Mouse (Mus musculus): ENCODE results near the gene Actl7a. TPM values are rescaled to one million over a fixed set of nuclear protein-coding genes. Genes with fewer than 3 reads are reported as not detected.

Actl7a gene
- polyA plus RNA-seq, 1 experiment from 2014 or later, result not detected

GRCm38 (mm10) chr4:56723237-56723636, 20.0 kb upstream of the Actl7a start:
- Histone ChIP-seq H3K9ac (no peak overlapping the region), H3K4me3 (no peak overlapping the region), H3K27ac (replicated peaks) (no peak overlapping the region), H3K9me3 (0 out of 2 replicates have a peak, but pooled peaks cover 2% of the 10 kb centered on the region), H3K27me3 (no peaks in the 10 kb centered on the region), H3K4me1 (replicated peaks) (no peaks in the 10 kb centered on the region), H3K4me2 (no peak overlapping the region), H3K36me3 (no peaks in the 10 kb centered on the region)
- ATAC-seq (ENCODE audit: low FRiP score, low read depth), result no peak
- 93% methylated on average over 6 of the region's 6 CpGs for WGBS

GRCm38 (mm10) chr4:56725839-56726238, 17.4 kb upstream of the Actl7a start:
- H3K4me1 ChIP-seq (replicated peaks), result no peaks in the 10 kb centered on the region
- 0 out of 2 replicates have a peak, but pooled peaks cover 2% of the 10 kb centered on the region for H3K9me3 ChIP-seq
- H3K4me3 ChIP-seq, result no peak overlapping the region
- WGBS, result 55% methylated on average over 8 of the region's 8 CpGs
- H3K4me2 ChIP-seq, result no peak overlapping the region
- no peaks in the 10 kb centered on the region for H3K36me3 ChIP-seq
- no peaks in the 10 kb centered on the region for H3K27me3 ChIP-seq
- no peak overlapping the region for H3K27ac ChIP-seq (replicated peaks)
- no peak overlapping the region for H3K9ac ChIP-seq
- ATAC-seq (ENCODE audit: low FRiP score, low read depth), result no peak

DNA sequence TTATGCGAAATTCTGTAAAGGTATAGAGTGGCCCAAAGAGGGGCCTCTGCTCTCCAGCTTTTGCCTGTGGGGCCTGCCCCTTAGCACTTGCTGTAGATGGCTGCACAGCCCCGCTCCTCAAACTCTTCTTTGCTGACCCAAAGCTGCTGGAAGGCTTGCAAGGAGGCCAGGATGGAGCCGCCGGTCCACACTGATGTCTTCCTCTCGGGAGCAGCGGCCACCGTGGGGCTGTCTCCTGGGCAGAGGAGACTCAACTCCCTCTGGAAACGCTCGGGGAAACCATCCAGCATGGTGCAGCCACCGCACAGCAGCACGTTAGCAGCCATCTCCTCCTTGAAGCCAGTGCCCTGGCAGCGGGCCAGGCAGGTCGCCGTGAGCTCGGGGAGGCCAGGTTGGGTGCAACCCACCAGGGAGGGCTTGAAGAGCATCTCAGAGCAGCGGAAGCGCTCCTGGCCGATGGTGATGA, 3.2 kb upstream of the Actl7a start, which contains the start of gene Gm26657:
Gm26657 (plus strand) TSS at position 51 of the 466 bp plus-strand sequence.
- no peak within 1 kb of the TSS for H3K4me2 ChIP-seq
- no peak within 1 kb of the TSS for H3K4me3 ChIP-seq
- no peaks in the 10 kb centered on the region for H3K4me1 ChIP-seq (replicated peaks)
- no peaks in the 10 kb centered on the region for H3K27me3 ChIP-seq
- H3K9me3 ChIP-seq, result no peaks in the 10 kb centered on the region
- ATAC-seq (ENCODE audit: low FRiP score, low read depth), result no peak
- H3K27ac ChIP-seq (replicated peaks), result no peak within 1 kb of the TSS
- WGBS, result 89% methylated on average over 18 of the region's 18 CpGs
- H3K36me3 ChIP-seq, result no peaks in the 10 kb centered on the region; the same call in 1 of the 2 replicates
- no peak within 1 kb of the TSS for H3K9ac ChIP-seq

- ATAC-seq (ENCODE audit: low FRiP score, low read depth), result no peak
- Histone ChIP-seq H3K27me3 (no peaks in the 10 kb centered on the region), H3K9me3 (no peaks in the 10 kb centered on the region), H3K4me1 (replicated peaks) (no peaks in the 10 kb centered on the region), H3K27ac (replicated peaks) (no peak overlapping the region), H3K9ac (no peak overlapping the region), H3K4me3 (no peak overlapping the region), H3K36me3 (peaks cover under 1% of the 10 kb centered on the region; the same call in 1 of the 2 replicates), H3K4me2 (no peak overlapping the region)
- 98% methylated on average over 20 of the region's 20 CpGs for WGBS
These were observed 2.6 kb upstream of the Actl7a start for GRCm38 (mm10) chr4:56740611-56741010.

DNA sequence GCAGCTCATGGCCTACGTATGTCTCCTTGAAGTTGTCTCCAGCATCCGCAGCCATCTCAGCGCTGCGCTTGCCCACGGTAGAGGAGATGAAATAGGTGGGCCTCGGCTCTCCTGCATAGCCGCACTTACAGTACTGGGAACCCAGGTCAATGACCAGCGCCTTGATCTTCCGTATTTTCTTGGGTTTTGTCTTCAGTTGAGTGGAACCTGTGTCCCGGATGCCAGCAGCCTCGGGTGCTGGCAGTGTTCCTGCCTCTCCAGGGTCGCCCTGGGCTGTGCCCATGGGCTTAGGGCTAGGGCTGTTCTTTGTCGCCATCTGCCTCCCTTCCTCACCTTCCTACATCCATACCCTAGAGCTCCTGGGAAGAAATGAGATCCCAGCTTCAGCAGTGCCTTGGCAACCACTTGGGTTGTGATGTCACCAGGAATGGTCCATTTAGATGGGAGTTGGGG, 2.1 kb upstream of the Actl7a start, which contains the start of gene Actl7b:
Actl7b (minus strand) TSS at position 403 of the 453 bp plus-strand sequence.
- 92% methylated on average over 13 of the region's 13 CpGs for WGBS
- H3K36me3 ChIP-seq, result peaks cover 4% of the 10 kb centered on the region; the same call in 1 of the 2 replicates
- no peak within 1 kb of the TSS for H3K4me3 ChIP-seq
- H3K27me3 ChIP-seq, result no peaks in the 10 kb centered on the region
- H3K27ac ChIP-seq (replicated peaks), result no peak within 1 kb of the TSS
- no peaks in the 10 kb centered on the region for H3K4me1 ChIP-seq (replicated peaks)
- no peak within 1 kb of the TSS for H3K9ac ChIP-seq
- no peaks in the 10 kb centered on the region for H3K9me3 ChIP-seq
- no peak for ATAC-seq (ENCODE audit: low FRiP score, low read depth)
- H3K4me2 ChIP-seq, result no peak within 1 kb of the TSS

- Histone ChIP-seq H3K36me3 (peaks cover 8% of the 10 kb centered on the region; the same call in 1 of the 2 replicates), H3K9me3 (no peaks in the 10 kb centered on the region), H3K4me2 (no peak overlapping the region), H3K27ac (replicated peaks) (no peak overlapping the region), H3K27me3 (no peaks in the 10 kb centered on the region), H3K4me1 (replicated peaks) (no peaks in the 10 kb centered on the region), H3K4me3 (no peak overlapping the region), H3K9ac (no peak overlapping the region)
- no peak for ATAC-seq (ENCODE audit: low FRiP score, low read depth)
- 87% methylated on average over 4 of the region's 4 CpGs for WGBS
These were observed 515 bp upstream of the Actl7a start for GRCm38 (mm10) chr4:56742698-56743097.

DNA sequence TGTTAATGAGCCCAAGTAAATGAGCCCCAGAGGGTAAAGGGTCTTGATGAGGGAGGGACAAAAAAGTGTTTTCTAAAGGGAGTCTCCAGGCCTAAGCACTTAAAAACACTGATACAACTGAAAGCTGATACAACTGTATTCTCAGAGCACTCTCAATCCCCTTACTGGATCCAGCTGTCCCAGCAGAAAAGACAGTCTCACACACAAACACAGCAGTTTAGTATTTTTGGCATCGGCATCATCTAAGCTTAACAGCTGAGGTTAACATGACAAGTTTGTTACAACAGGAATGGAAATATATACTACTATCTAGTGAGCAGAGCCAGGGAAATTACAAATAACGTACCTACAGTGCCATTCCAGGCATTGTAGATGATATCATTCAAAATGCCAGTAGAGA, 3.1 kb downstream of the Actl7a start:
- WGBS, result 96% methylated on average over 2 of the region's 2 CpGs
- peaks cover 30% of the 10 kb centered on the region for H3K36me3 ChIP-seq
- no peak overlapping the region for H3K4me3 ChIP-seq
- no peaks in the 10 kb centered on the region for H3K9me3 ChIP-seq
- no peaks in the 10 kb centered on the region for H3K27me3 ChIP-seq
- no peak for ATAC-seq (ENCODE audit: low FRiP score, low read depth)
- no peak overlapping the region for H3K9ac ChIP-seq
- H3K4me1 ChIP-seq (replicated peaks), result no peaks in the 10 kb centered on the region
- H3K4me2 ChIP-seq, result no peak overlapping the region
- H3K27ac ChIP-seq (replicated peaks), result no peak overlapping the region

DNA sequence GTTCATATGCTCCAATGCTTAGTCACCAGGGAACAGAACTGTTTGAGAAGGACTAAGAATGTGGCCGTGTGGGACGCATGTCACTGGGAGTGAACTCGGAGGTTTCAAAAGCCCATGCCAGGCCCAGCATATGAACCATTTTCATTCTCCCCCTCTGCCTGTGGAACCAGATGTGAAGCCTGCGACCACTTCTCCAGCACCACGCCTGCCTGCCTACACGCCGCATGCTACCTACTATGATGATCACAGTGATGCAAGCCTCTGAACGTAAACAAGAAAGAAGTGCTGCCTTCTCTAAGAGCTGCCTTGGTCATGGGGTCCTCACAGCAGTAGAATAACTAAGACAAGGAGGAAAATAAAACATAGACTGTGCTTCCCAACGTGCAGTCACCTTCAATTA, 4.2 kb downstream of the Actl7a start:
- Histone ChIP-seq H3K9me3 (no peaks in the 10 kb centered on the region), H3K27me3 (no peaks in the 10 kb centered on the region), H3K4me3 (no peak overlapping the region), H3K4me1 (replicated peaks) (no peaks in the 10 kb centered on the region), H3K36me3 (peaks cover 38% of the 10 kb centered on the region), H3K27ac (replicated peaks) (no peak overlapping the region), H3K9ac (no peak overlapping the region), H3K4me2 (no peak overlapping the region)
- 97% methylated on average over 9 of the region's 9 CpGs for WGBS
- ATAC-seq (ENCODE audit: low FRiP score, low read depth), result no peak

GRCm38 (mm10) chr4:56756021-56756420, 12.8 kb downstream of the Actl7a start:
- Histone ChIP-seq H3K9me3 (no peaks in the 10 kb centered on the region), H3K27me3 (no peaks in the 10 kb centered on the region), H3K27ac (replicated peaks) (no peak overlapping the region), H3K4me2 (no peak overlapping the region), H3K9ac (no peak overlapping the region), H3K4me3 (no peak overlapping the region), H3K36me3 (peaks cover 88% of the 10 kb centered on the region), H3K4me1 (replicated peaks) (no peaks in the 10 kb centered on the region)
- no peak for ATAC-seq (ENCODE audit: low FRiP score, low read depth)
- 95% methylated on average over 5 of the region's 5 CpGs for WGBS

DNA sequence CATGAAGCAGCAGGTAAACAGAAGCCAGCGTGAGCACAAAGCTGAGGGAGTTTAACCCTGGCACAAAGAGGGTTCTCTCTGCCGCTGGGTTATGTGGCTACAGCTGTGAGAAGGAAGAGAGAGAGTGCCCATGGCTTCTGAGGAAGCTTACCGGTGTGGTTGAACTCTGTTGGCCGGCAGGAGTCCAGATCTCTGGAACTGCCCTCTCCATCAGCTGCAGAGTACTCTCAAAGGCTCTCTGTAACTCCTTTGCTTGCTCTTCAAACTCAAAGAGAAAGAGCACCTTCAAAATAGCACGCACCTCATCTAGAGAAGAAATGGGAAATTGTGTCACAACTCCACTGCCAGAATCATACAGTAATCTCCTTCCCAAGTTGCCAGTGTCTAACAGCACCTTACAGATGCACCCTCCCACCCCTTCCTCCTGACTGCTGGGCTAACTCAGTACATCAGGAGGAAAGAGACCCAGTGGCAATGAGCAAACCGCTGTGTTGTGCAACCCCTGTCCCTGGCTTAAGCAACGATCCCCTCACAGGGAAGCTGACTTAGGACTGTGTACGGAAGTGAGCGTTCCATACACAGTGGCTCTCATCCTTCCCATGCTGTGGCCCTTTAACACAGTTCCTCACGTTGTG, 13.9 kb downstream of the Actl7a start:
- no peak overlapping the region for H3K27ac ChIP-seq (replicated peaks)
- no peaks in the 10 kb centered on the region for H3K27me3 ChIP-seq
- no peak overlapping the region for H3K4me2 ChIP-seq
- no peaks in the 10 kb centered on the region for H3K4me1 ChIP-seq (replicated peaks)
- H3K9me3 ChIP-seq, result no peaks in the 10 kb centered on the region
- no peak overlapping the region for H3K9ac ChIP-seq
- no peak for ATAC-seq (ENCODE audit: low FRiP score, low read depth)
- no peak overlapping the region for H3K4me3 ChIP-seq
- peaks cover 80% of the 10 kb centered on the region for H3K36me3 ChIP-seq
- 94% methylated on average over 10 of the region's 10 CpGs for WGBS

- no peak for ATAC-seq (ENCODE audit: low FRiP score, low read depth)
- 93% methylated on average over 1 of the region's 1 CpGs for WGBS
- no peaks in the 10 kb centered on the region for H3K9me3 ChIP-seq
These were observed 14.5 kb downstream of the Actl7a start for GRCm38 (mm10) chr4:56757693-56758092.

GRCm38 (mm10) chr4:56767861-56768284, 24.7 kb downstream of the Actl7a start:
- peaks cover 78% of the 10 kb centered on the region for H3K36me3 ChIP-seq
- WGBS, result 74% methylated on average over 5 of the region's 5 CpGs
- ATAC-seq (ENCODE audit: low FRiP score, low read depth), result no peak
- no peaks in the 10 kb centered on the region for H3K4me1 ChIP-seq (replicated peaks)
- no peak overlapping the region for H3K4me3 ChIP-seq
- H3K9me3 ChIP-seq, result no peaks in the 10 kb centered on the region
- H3K9ac ChIP-seq, result no peak overlapping the region
- H3K4me2 ChIP-seq, result no peak overlapping the region
- H3K27ac ChIP-seq (replicated peaks), result no peak overlapping the region
- no peaks in the 10 kb centered on the region for H3K27me3 ChIP-seq

More at GRCm38 (mm10) chr4:56757693-56758092, 14.5 kb downstream of the Actl7a start:
- Histone ChIP-seq H3K27me3 (no peaks in the 10 kb centered on the region), H3K36me3 (peaks cover 81% of the 10 kb centered on the region), H3K4me1 (replicated peaks) (no peaks in the 10 kb centered on the region), H3K4me2 (no peak overlapping the region), H3K27ac (replicated peaks) (no peak overlapping the region), H3K4me3 (no peak overlapping the region), H3K9ac (no peak overlapping the region)
